Mouse (Mus musculus) heart, embryonic 12.5 days (tissue): ENCODE measurements at regions not wholly inside any gene's neighbourhood (a gene's known extent, or its start where the extent isn't known, plus 50 kb on each side); places are given as distances from the start of the nearest gene placed in this dataset.

ENCODE experiments used
- ATAC-seq: fragments of 200-750 bp; cut with Nextera tagmentation; 2 replicates; pipeline ENCODE4 v1.8.0; 2017; ENCODE audit warnings: moderate TSS enrichment, moderate library complexity; ENCODE audit not compliant: insufficient number of reproducible peaks, low FRiP score
- H3K27ac ChIP-seq: fragments of 300-500 bp; sonication (generic); 2 replicates; pipeline ENCODE4 v1.5.1; 2016; ENCODE audit warnings: mild to moderate bottlenecking, moderate library complexity; ENCODE audit not compliant: poor library complexity, severe bottlenecking
- H3K27me3 ChIP-seq: fragments of 300-500 bp; sonication (generic); replicated peaks from 2 replicates; pipeline ENCODE4 v1.6.1; 2016; ENCODE audit warnings: mild to moderate bottlenecking, moderate library complexity
- H3K36me3 ChIP-seq: fragments of 300-500 bp; sonication (generic); 2 replicates; pipeline ENCODE4 v1.6.1; 2016; ENCODE audit warnings: mild to moderate bottlenecking, moderate library complexity
- H3K4me1 ChIP-seq: fragments of 300-500 bp; sonication (generic); replicated peaks from 2 replicates; pipeline ENCODE4 v1.6.1; 2016; ENCODE audit warnings: mild to moderate bottlenecking
- H3K4me2 ChIP-seq: fragments of 300-500 bp; sonication (generic); 2 replicates; pipeline ENCODE4 v1.6.1; 2016; ENCODE audit warnings: mild to moderate bottlenecking, moderate library complexity
- H3K4me3 ChIP-seq: fragments of 300-500 bp; sonication (generic); 2 replicates; pipeline ENCODE4 v1.5.1; 2016; ENCODE audit warnings: mild to moderate bottlenecking
- H3K9ac ChIP-seq: fragments of 300-500 bp; sonication (generic); 2 replicates; pipeline ENCODE4 v1.6.1; 2016; ENCODE audit warnings: mild to moderate bottlenecking, moderate library complexity
- H3K9me3 ChIP-seq: fragments of 300-500 bp; sonication (generic); replicated peaks from 2 replicates; pipeline ENCODE4 v1.6.1; 2016; ENCODE audit warnings: mild to moderate bottlenecking, moderate library complexity
- WGBS: fragments of 180-500 bp; shearing (Covaris S2); methylation state at CpG from one replicate; pipeline ENCODE4 v1.1.7; 2016; 5-methylcytosine and 5-hydroxymethylcytosine counted together

GRCm38 (mm10) chr16:65718791-65719472 is 96.1 kb upstream of the Vgll3 start:
- Histone ChIP-seq H3K4me2 (no peak overlapping the region), H3K4me1 (no peaks in the 10 kb centered on the region), H3K9me3 (no peaks in the 10 kb centered on the region), H3K27ac (no peak overlapping the region), H3K36me3 (no peaks in the 10 kb centered on the region), H3K4me3 (no peak overlapping the region), H3K9ac (no peak overlapping the region), H3K27me3 (no peaks in the 10 kb centered on the region)
- no peak for ATAC-seq
- WGBS, result 68% methylated on average over 6 of the region's 6 CpGs

DNA sequence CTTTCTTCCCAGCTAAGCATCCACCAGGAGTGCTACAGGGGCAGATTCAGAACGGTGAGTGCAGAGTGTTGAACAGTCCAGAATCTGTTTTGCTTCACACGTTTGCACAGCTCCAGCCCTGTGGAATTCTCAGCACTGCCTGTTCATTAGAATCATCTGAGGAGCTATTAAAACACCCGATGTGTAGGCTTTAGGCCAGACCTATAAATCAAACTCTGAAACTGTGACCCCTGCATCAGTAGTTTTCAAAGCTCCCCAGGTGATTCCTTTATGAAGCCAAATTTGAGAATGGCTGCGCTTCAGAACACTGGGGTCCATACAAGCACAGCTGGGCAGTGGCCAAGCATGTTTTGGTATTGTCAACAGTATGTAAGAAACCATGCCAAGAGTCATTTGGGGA is 94.1 kb upstream of the Vgll3 start:
- H3K4me1 ChIP-seq, result no peaks in the 10 kb centered on the region
- WGBS, result 54% methylated on average over 4 of the region's 4 CpGs
- no peak overlapping the region for H3K4me3 ChIP-seq
- no peak overlapping the region for H3K27ac ChIP-seq
- no peaks in the 10 kb centered on the region for H3K27me3 ChIP-seq
- ATAC-seq, result no peak
- H3K36me3 ChIP-seq, result no peaks in the 10 kb centered on the region
- H3K9me3 ChIP-seq, result no peaks in the 10 kb centered on the region
- H3K4me2 ChIP-seq, result no peak overlapping the region
- H3K9ac ChIP-seq, result no peak overlapping the region

DNA sequence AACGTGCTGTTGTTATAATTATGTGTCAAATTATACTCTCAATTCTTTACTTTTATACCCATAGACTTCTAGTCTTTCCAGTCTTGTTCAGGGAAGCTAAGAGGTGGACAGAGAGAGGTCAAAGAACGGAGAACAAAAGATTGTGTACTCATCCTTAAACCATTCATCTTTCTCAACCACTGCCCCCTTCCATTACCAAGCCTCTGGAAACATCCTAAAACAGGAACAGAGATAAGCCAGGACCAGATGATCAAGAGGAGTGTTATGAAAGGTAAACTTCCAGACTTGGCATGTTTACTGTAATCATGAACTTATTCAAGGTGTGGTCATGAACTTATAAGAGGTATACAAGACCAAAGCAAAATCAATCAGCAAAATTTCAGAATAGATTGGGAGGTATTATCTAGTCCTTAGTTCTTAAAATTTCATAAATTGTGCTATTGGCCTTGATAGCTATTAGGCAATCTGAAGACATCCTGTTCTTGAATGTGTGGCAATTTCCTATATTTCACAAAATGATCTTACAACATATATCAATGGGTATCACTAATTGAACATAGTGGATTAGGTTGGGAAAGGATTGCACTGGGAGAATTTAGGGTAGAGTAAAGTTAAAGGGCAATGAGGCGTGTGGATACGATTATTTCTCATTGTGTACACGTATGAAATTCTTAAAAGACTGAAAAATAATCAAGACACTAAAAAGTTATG is 89.3 kb upstream of the Vgll3 start:
- H3K36me3 ChIP-seq, result no peaks in the 10 kb centered on the region
- no peak overlapping the region for H3K4me3 ChIP-seq
- H3K4me2 ChIP-seq, result no peak overlapping the region
- ATAC-seq, result no peak
- no peak overlapping the region for H3K27ac ChIP-seq
- H3K4me1 ChIP-seq, result no peaks in the 10 kb centered on the region
- no peaks in the 10 kb centered on the region for H3K9me3 ChIP-seq
- H3K9ac ChIP-seq, result no peak overlapping the region
- WGBS, result 75% methylated on average over 5 of the region's 5 CpGs
- H3K27me3 ChIP-seq, result no peaks in the 10 kb centered on the region

DNA sequence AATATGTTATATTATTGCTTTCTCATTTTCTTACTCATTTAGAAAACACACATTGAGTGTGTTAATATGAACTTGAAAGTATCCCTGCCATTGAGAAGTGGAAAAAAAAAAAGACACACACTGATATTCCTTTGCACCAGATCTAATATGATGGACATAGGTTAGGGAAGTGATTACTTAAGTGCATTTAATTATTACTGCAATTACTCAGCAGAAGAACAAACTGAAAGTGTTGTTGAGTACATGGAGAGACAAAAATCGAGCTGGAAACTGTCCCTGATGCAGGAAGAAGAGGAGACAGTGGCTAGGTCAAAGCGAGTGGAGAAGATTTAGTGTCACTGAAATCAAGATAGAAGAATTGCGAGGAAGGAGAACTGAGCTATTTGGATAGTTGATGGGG is 88.8 kb upstream of the Vgll3 start:
- Histone ChIP-seq H3K4me3 (no peak overlapping the region), H3K27ac (no peak overlapping the region), H3K4me1 (no peaks in the 10 kb centered on the region), H3K4me2 (no peak overlapping the region), H3K27me3 (no peaks in the 10 kb centered on the region), H3K9ac (no peak overlapping the region), H3K9me3 (no peaks in the 10 kb centered on the region), H3K36me3 (no peaks in the 10 kb centered on the region)
- 66% methylated on average over 3 of the region's 3 CpGs for WGBS
- ATAC-seq, result no peak

GRCm38 (mm10) chr16:65729322-65729721 is 85.7 kb upstream of the Vgll3 start:
- no peak overlapping the region for H3K9ac ChIP-seq
- no peak overlapping the region for H3K27ac ChIP-seq
- H3K27me3 ChIP-seq, result no peaks in the 10 kb centered on the region
- ATAC-seq, result no peak
- no peaks in the 10 kb centered on the region for H3K4me1 ChIP-seq
- 83% methylated on average over 4 of the region's 4 CpGs for WGBS
- no peaks in the 10 kb centered on the region for H3K9me3 ChIP-seq
- H3K4me3 ChIP-seq, result no peak overlapping the region
- no peaks in the 10 kb centered on the region for H3K36me3 ChIP-seq
- no peak overlapping the region for H3K4me2 ChIP-seq

GRCm38 (mm10) chr16:65739652-65740051 is 75.4 kb upstream of the Vgll3 start:
- Histone ChIP-seq H3K9ac (no peak overlapping the region), H3K4me3 (no peak overlapping the region), H3K4me2 (no peak overlapping the region), H3K4me1 (no peaks in the 10 kb centered on the region), H3K27ac (no peak overlapping the region), H3K9me3 (no peaks in the 10 kb centered on the region), H3K27me3 (no peaks in the 10 kb centered on the region), H3K36me3 (no peaks in the 10 kb centered on the region)
- no peak for ATAC-seq
- 82% methylated on average over 3 of the region's 3 CpGs for WGBS

- ATAC-seq, result no peak
- no peak overlapping the region for H3K4me2 ChIP-seq
These were observed 72.1 kb upstream of the Vgll3 start for GRCm38 (mm10) chr16:65742951-65743350.

GRCm38 (mm10) chr16:65755667-65756066 is 59.4 kb upstream of the Vgll3 start:
- 59% methylated on average over 2 of the region's 2 CpGs for WGBS

More at GRCm38 (mm10) chr16:65742951-65743350, 72.1 kb upstream of the Vgll3 start:
- no peak overlapping the region for H3K9ac ChIP-seq
- H3K27ac ChIP-seq, result no peak overlapping the region
- no peaks in the 10 kb centered on the region for H3K4me1 ChIP-seq
- H3K27me3 ChIP-seq, result no peaks in the 10 kb centered on the region
- no peaks in the 10 kb centered on the region for H3K9me3 ChIP-seq
- no peak overlapping the region for H3K4me3 ChIP-seq
- no peaks in the 10 kb centered on the region for H3K36me3 ChIP-seq

More at GRCm38 (mm10) chr16:65755667-65756066, 59.4 kb upstream of the Vgll3 start:
- no peak overlapping the region for H3K27ac ChIP-seq
- no peaks in the 10 kb centered on the region for H3K4me1 ChIP-seq
- no peaks in the 10 kb centered on the region for H3K9me3 ChIP-seq
- H3K4me3 ChIP-seq, result no peak overlapping the region
- H3K36me3 ChIP-seq, result no peaks in the 10 kb centered on the region
- no peaks in the 10 kb centered on the region for H3K27me3 ChIP-seq
- no peak for ATAC-seq
- no peak overlapping the region for H3K4me2 ChIP-seq
- no peak overlapping the region for H3K9ac ChIP-seq
